Mouse (Mus musculus): ENCODE data around the gene Olfr125. TPM values are rescaled to one million over a fixed set of nuclear protein-coding genes. Genes with fewer than 3 reads are reported as not detected.

Olfr125 gene
- polyA plus RNA-seq, 2 experiments = not detected

DNA sequence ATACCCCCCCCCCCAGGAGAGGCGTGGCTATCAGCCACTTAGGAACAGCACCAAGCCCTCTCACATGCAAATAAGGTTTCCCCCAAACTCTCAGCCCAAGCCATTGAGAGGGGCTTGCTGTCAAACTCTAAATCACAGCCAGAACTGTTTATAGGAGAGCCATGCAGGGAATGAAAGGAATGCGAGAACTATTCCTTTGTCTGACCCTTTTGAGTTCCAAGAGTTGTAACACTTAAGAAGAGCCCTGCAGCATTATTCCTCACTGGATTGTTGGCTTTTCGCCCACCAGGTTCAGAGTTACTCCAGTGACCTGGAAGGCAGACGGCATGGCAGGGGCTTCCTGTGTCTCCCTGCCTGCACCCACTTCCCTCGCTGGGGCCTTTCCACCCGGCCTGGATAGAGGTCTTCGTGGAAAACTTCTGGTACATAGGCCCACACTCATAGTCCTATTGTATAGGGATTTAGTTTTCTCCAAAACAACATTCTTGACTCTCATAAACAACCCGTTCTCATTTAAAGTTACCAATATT lies 37.0 kb downstream of the Olfr125 start:
- Histone ChIP-seq H3K36me3 (ENCODE audit: control insufficient read depth, insufficient read depth, low read length) (no peaks in the 10 kb centered on the region), H3K9me3 (ENCODE audit: control insufficient read depth, low read length) (no peaks in the 10 kb centered on the region), H3K4me1 (ENCODE audit: control insufficient read depth, insufficient read depth, low read length) (no peaks in the 10 kb centered on the region), H3K27me3 (ENCODE audit: control insufficient read depth, insufficient read depth, low read length) (no peaks in the 10 kb centered on the region), H3K4me3 (replicated peaks; ENCODE audit: low read length) (no peak overlapping the region), H3K4me2 (replicated peaks; ENCODE audit: low read depth, low read length, severe bottlenecking) (no peak overlapping the region), H3K27ac (replicated peaks; ENCODE audit: low read depth, low read length) (no peak overlapping the region), H3K9ac (ENCODE audit: low read depth, low read length, severe bottlenecking) (no peak overlapping the region)
- ATAC-seq (ENCODE audit: low FRiP score, low read depth) (no peak), DNase-seq (ENCODE audit: low spot score) (no peak)
- TF ChIP-seq POLR2A (IDR thresholded peaks at IDR 0.05; ENCODE audit: borderline replicate concordance, extremely low read depth, insufficient read depth, insufficient read length) = no peak
- 27% methylated on average over 8 of the region's 8 CpGs for WGBS

DNA sequence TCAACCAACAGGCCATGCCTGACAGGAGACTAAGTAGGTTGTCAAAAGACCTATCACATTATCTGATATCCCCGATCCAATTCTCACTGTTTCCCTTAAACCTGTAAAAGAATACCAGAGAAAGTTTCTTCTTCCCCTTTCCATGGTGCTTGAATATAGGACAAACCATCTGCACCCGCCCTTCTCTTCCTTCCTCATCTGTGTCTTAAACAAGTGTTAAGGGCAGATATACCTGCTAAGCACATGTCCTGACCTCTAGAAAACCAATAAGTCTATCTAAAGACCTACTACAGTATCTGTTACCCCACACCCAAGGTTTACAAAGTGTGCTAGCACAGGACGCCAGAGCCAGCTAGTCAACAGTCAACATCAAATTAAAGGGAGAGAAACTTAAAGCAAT lies 41.1 kb downstream of the Olfr125 start:
- WGBS = 81% methylated on average over 3 of the region's 3 CpGs
- H3K4me1 ChIP-seq (ENCODE audit: control insufficient read depth, insufficient read depth, low read length) = no peaks in the 10 kb centered on the region
- H3K9ac ChIP-seq (ENCODE audit: low read depth, low read length, severe bottlenecking) = no peak overlapping the region
- H3K4me3 ChIP-seq (replicated peaks; ENCODE audit: low read length) = no peak overlapping the region
- no peak overlapping the region for H3K27ac ChIP-seq (replicated peaks; ENCODE audit: low read depth, low read length)
- H3K4me2 ChIP-seq (replicated peaks; ENCODE audit: low read depth, low read length, severe bottlenecking) = no peak overlapping the region
- H3K27me3 ChIP-seq (ENCODE audit: control insufficient read depth, insufficient read depth, low read length) = no peaks in the 10 kb centered on the region
- H3K9me3 ChIP-seq (ENCODE audit: control insufficient read depth, low read length) = no peaks in the 10 kb centered on the region
- TF ChIP-seq POLR2A (IDR thresholded peaks at IDR 0.05; ENCODE audit: borderline replicate concordance, extremely low read depth, insufficient read depth, insufficient read length) = no peak
- DNase-seq (ENCODE audit: low spot score) (no peak), ATAC-seq (ENCODE audit: low FRiP score, low read depth) (no peak)
- H3K36me3 ChIP-seq (ENCODE audit: control insufficient read depth, insufficient read depth, low read length) = no peaks in the 10 kb centered on the region

Other genes starting within 250 kb of the Olfr125 start
- gene Olfr114, start 240.2 kb upstream of the Olfr125 start, polyA plus RNA-seq (2012; rRNA removed) = not detected in 2 replicates
- not detected in 2 replicates for gene Olfr114, start 240.2 kb upstream of the Olfr125 start, polyA plus RNA-seq (2014; fragmentation: Nextera tagmentation; extraction: Ambion mirVana)
- not detected in 2 replicates for gene Olfr115, start 205.8 kb upstream of the Olfr125 start, polyA plus RNA-seq (2012; rRNA removed)
- gene Olfr115, start 205.8 kb upstream of the Olfr125 start, polyA plus RNA-seq (2014; fragmentation: Nextera tagmentation; extraction: Ambion mirVana) = not detected in 2 replicates
- gene Olfr116, start 205.8 kb upstream of the Olfr125 start, polyA plus RNA-seq (2012; rRNA removed) = not detected in 2 replicates
- gene Olfr116, start 205.8 kb upstream of the Olfr125 start, polyA plus RNA-seq (2014; fragmentation: Nextera tagmentation; extraction: Ambion mirVana) = not detected in 2 replicates
- gene Olfr117, start 169.2 kb upstream of the Olfr125 start, polyA plus RNA-seq (2012; rRNA removed) = not detected in 2 replicates
- gene Olfr117, start 169.2 kb upstream of the Olfr125 start, polyA plus RNA-seq (2014; fragmentation: Nextera tagmentation; extraction: Ambion mirVana) = not detected in 2 replicates
- not detected in 2 replicates for gene Olfr118, start 166.0 kb upstream of the Olfr125 start, polyA plus RNA-seq (2012; rRNA removed)
- not detected in 2 replicates for gene Olfr118, start 166.0 kb upstream of the Olfr125 start, polyA plus RNA-seq (2014; fragmentation: Nextera tagmentation; extraction: Ambion mirVana)
- gene Olfr119, start 136.4 kb upstream of the Olfr125 start, polyA plus RNA-seq (2012; rRNA removed) = not detected in 2 replicates
- gene Olfr119, start 136.4 kb upstream of the Olfr125 start, polyA plus RNA-seq (2014; fragmentation: Nextera tagmentation; extraction: Ambion mirVana) = not detected in 2 replicates
- not detected in 2 replicates for gene Olfr120, start 111.1 kb upstream of the Olfr125 start, polyA plus RNA-seq (2012; rRNA removed)
- not detected in 2 replicates for gene Olfr120, start 111.1 kb upstream of the Olfr125 start, polyA plus RNA-seq (2014; fragmentation: Nextera tagmentation; extraction: Ambion mirVana)
- not detected in 2 replicates for gene Olfr121, start 84.1 kb upstream of the Olfr125 start, polyA plus RNA-seq (2012; rRNA removed)
- not detected in 2 replicates for gene Olfr121, start 84.1 kb upstream of the Olfr125 start, polyA plus RNA-seq (2014; fragmentation: Nextera tagmentation; extraction: Ambion mirVana)
- not detected in 2 replicates for gene Olfr122, start 64.3 kb upstream of the Olfr125 start, polyA plus RNA-seq (2012; rRNA removed)
- gene Olfr122, start 64.3 kb upstream of the Olfr125 start, polyA plus RNA-seq (2014; fragmentation: Nextera tagmentation; extraction: Ambion mirVana) = not detected in 2 replicates
- not detected in 2 replicates for gene Olfr123, start 39.4 kb upstream of the Olfr125 start, polyA plus RNA-seq (2012; rRNA removed)
- not detected in 2 replicates for gene Olfr123, start 39.4 kb upstream of the Olfr125 start, polyA plus RNA-seq (2014; fragmentation: Nextera tagmentation; extraction: Ambion mirVana)
- not detected in 2 replicates for gene Olfr124, start 33.1 kb upstream of the Olfr125 start, polyA plus RNA-seq (2012; rRNA removed)
- gene Olfr124, start 33.1 kb upstream of the Olfr125 start, polyA plus RNA-seq (2014; fragmentation: Nextera tagmentation; extraction: Ambion mirVana) = not detected in 2 replicates
- not detected in 2 replicates for gene Olfr126, start 14.5 kb downstream of the Olfr125 start, polyA plus RNA-seq (2012; rRNA removed)
- gene Olfr126, start 14.5 kb downstream of the Olfr125 start, polyA plus RNA-seq (2014; fragmentation: Nextera tagmentation; extraction: Ambion mirVana) = not detected in 2 replicates
- gene Olfr127, start 67.5 kb downstream of the Olfr125 start, polyA plus RNA-seq (2012; rRNA removed) = not detected in 2 replicates
- not detected in 2 replicates for gene Olfr127, start 67.5 kb downstream of the Olfr125 start, polyA plus RNA-seq (2014; fragmentation: Nextera tagmentation; extraction: Ambion mirVana)
- not detected in 2 replicates for gene Olfr128, start 87.6 kb downstream of the Olfr125 start, polyA plus RNA-seq (2012; rRNA removed)
- gene Olfr128, start 87.6 kb downstream of the Olfr125 start, polyA plus RNA-seq (2014; fragmentation: Nextera tagmentation; extraction: Ambion mirVana) = not detected in 2 replicates
- not detected in 2 replicates for gene Olfr761, start 120.1 kb downstream of the Olfr125 start, polyA plus RNA-seq (2012; rRNA removed)
- gene Olfr761, start 120.1 kb downstream of the Olfr125 start, polyA plus RNA-seq (2014; fragmentation: Nextera tagmentation; extraction: Ambion mirVana) = not detected in 2 replicates
- not detected in 2 replicates for gene Olfr129, start 227.1 kb downstream of the Olfr125 start, polyA plus RNA-seq (2012; rRNA removed)
- not detected in 2 replicates for gene Olfr129, start 227.1 kb downstream of the Olfr125 start, polyA plus RNA-seq (2014; fragmentation: Nextera tagmentation; extraction: Ambion mirVana)
- gene Olfr130, start 231.0 kb downstream of the Olfr125 start, polyA plus RNA-seq (2012; rRNA removed) = not detected in 2 replicates
- not detected in 2 replicates for gene Olfr130, start 231.0 kb downstream of the Olfr125 start, polyA plus RNA-seq (2014; fragmentation: Nextera tagmentation; extraction: Ambion mirVana)

Measured in limb, embryonic 14.5 days (tissue).